Mouse (Mus musculus) brain, embryonic 14.5 days (tissue): ENCODE data around the gene Kif7. TPM values are rescaled to one million over a fixed set of nuclear protein-coding genes. Genes with fewer than 3 reads are reported as not detected.

Experiments used
- DNase-seq: peaks from one replicate; pipeline ENCODE4 v3.0.0-alpha.2; 2011; ENCODE audit warnings: low read depth
- CTCF ChIP-seq: fragments of 200-500 bp; IDR thresholded peaks from 2 replicates; pipeline ENCODE4 v1.5.1; 2012; ENCODE audit warnings: inconsistent platforms, mild to moderate bottlenecking, moderate library complexity, borderline replicate concordance; ENCODE audit not compliant: insufficient read depth, insufficient read length; ENCODE audit errors: extremely low read depth
- POLR2A ChIP-seq: fragments of 200-500 bp; IDR thresholded peaks from 2 replicates; pipeline ENCODE4 v1.6.1; 2012; ENCODE audit warnings: mild to moderate bottlenecking, inconsistent platforms, borderline replicate concordance; ENCODE audit not compliant: poor library complexity, insufficient read depth, insufficient read length, severe bottlenecking; ENCODE audit errors: extremely low read depth
- polyA plus RNA-seq: library from polyadenylated mRNA; depleted of rRNA; stranded (reverse); fragments of >200 nt; gene quantifications from 2 replicates; pipeline ENCODE4 v1.2.3, GENCODE M21; 2012; rRNA removed

Kif7 gene
- polyA plus RNA-seq = 4.8 and 5.4 TPM in 2 replicates

DNA sequence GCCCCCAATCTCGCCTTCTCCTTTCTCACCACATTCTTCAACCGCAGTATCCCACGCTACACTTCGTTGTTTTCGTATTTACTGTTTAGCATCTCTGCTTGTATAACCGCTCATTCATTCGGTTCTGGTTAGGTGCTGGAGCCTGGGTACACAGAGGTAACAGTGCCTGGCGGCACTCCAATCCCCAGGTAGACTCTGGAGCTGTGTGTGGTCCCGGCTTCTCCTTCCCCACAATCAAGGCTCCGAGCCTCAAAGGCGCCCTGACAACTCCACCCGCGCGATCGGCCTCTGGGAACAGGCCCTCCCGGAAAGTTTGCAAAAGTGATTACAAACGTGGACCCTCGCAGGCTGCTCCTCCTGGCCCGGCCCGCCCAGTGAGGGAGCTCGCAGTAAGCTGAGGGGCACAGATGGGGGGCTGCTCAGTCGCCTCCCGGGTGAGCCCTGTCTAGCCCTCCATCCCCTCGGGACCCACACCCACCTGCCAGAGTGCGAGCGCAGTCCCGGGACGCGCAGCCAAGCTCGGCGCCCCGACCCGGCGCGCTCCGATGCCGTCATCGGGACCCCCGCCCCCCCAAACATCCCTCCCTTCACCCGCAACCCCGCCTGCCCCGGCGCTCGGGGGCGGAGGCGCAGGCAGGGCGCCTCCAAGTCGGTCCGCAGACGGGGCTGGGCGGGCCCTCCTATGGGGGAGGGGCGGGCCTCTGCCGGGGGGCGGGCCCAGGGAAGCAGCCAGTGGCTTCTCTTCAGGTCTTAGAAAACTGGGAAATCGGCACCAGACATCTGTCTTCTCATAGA is at the start of gene Kif7:
TSS of gene Kif7 (minus strand) at position 534 of the 795 bp plus-strand sequence.
- DNase-seq = peak; percentile 94
- TF ChIP-seq CTCF = no peak
- TF ChIP-seq POLR2A = peak; percentile 55; the same call in 1 of the 2 replicates

GRCm38 (mm10) chr7:79762106-79762505 is 46.6 kb upstream of the Kif7 start:
- DNase-seq = no peak
- TF ChIP-seq CTCF (no peak), POLR2A (no peak)

- DNase-seq = no peak
- TF ChIP-seq CTCF (no peak), POLR2A (no peak)
Measured at GRCm38 (mm10) chr7:79761124-79761876, 45.8 kb upstream of the Kif7 start.

GRCm38 (mm10) chr7:79759766-79760165 is 44.2 kb upstream of the Kif7 start:
- no peak for TF ChIP-seq POLR2A
- TF ChIP-seq CTCF = no peak
- no peak for DNase-seq

DNA sequence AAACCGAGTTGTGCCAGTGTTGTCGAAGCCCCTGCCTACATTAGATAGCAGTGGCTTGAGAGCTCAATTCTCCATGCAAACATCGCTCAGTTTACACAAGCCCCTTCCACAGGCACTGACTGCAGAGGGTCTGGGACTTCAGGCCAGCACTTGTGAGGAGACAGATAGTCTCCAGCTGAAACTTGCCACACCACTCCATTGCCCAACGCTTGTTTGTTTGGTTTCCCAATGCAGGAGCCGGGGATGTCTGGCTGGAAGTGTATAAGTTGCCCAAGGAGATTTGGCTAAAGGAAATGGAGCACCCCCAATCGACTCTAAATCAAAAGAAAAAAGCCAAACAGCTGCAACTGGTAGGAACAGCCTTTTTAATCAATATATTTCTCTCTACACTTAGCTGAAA is 42.7 kb upstream of the Kif7 start:
- no peak for DNase-seq
- no peak for TF ChIP-seq POLR2A
- no peak for TF ChIP-seq CTCF

DNA sequence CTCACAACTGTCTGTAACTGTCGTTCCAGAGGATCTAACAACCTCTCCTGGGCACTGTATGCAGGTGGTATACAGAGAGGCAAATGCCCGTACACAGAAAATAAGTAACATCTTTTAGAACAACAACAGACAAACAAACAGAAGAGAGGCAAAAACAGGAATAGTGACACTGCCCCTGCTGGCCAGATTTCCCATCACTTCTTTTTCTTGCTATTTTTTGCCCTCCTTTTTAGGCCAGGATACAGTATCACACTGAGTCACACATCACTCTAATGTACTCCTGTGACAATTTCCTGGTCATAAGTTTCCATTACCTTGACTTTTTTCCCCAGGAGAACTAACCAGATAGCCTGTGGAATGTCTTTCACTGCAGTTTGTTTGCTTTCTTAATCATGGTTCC is 40.8 kb upstream of the Kif7 start:
- TF ChIP-seq POLR2A = no peak
- no peak for TF ChIP-seq CTCF
- no peak for DNase-seq

- DNase-seq = no peak
- TF ChIP-seq POLR2A (no peak), CTCF (no peak)
Measured at GRCm38 (mm10) chr7:79749511-79749910, 34.0 kb upstream of the Kif7 start.

DNA sequence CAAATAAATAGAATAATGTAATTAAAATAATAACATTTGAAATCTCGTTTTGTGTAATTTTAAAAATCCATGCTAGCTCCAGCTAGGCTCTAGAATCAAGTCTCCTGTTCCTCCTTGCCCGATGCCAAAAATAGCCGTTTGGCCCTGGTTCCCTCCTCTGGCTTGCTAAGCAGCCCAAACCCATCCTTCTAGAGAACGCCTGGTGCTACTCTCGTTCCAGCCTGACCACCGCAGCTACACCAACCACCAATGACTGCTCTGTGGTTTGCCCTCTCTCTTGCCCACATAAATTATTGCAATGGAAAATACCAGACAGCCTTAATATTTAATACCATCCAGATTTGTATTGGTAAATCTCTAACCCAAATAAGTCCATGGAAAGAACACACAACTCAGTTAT is 32.1 kb upstream of the Kif7 start:
- no peak for DNase-seq
- TF ChIP-seq CTCF (no peak), POLR2A (no peak)

DNA sequence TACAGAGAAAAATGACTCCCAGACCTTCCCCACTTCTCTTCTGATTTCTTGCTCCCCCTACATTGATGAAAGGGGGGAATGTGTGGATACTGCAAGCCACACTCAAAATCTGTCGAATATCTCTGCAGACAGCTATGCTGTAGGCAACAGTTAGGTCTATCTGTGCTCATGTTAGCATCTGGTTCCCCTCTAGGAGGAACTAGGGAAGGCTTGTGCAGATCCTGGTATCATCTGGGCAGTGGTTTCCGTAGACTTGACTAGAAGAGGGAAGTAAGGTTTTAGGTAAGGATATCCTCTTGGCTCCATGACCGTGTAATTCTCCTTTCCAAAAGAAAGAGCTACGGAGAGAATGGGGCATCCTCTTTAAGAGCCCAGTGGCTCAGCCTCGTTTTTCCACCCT is 29.1 kb upstream of the Kif7 start:
- DNase-seq = no peak
- no peak for TF ChIP-seq POLR2A
- no peak for TF ChIP-seq CTCF

GRCm38 (mm10) chr7:79744051-79744450 is 28.5 kb upstream of the Kif7 start:
- DNase-seq = no peak
- TF ChIP-seq CTCF (no peak), POLR2A (no peak)

- TF ChIP-seq POLR2A = peak; percentile 12; the same call in 1 of the 2 replicates
- TF ChIP-seq CTCF = no peak
- peak; percentile 94 for DNase-seq
Measured at GRCm38 (mm10) chr7:79742659-79743536, 27.4 kb upstream of the Kif7 start, which contains the start of the genes Pex11a and Wdr93. Pex11a (minus strand) TSS chr7:79743131. Wdr93 (plus strand) TSS chr7:79743163.
